13 mouse cellular contexts compared by ENCODE assay signal in genomic region chr2:167798969-167799513, GRCm38 (mm10).
A peak's percentile ranks its signal among the peaks of the same experiment; 100 is the strongest.
DNase-seq lines count a peak whose midpoint lies in the region; ATAC-seq lines count a peak whose summit lies in the region.
"Had no signal": no experiment of that assay in that cellular context is flagged by ENCODE, and none has a peak within 500 bp of the region (broad histone marks: within the 10 kb centered on the region; RNA-seq: fewer than 3 reads in every experiment).

No protein-coding gene starts in this region.

- no peak overlapping the region for H3K4me3 ChIP-seq in intestine, embryonic 14.5 days (ENCODE audit: low read depth, low read length)
- no peak overlapping the region for H3K4me3 ChIP-seq in limb, embryonic 10.5 days
- H3K4me3 ChIP-seq in stomach, embryonic 14.5 days (ENCODE audit: low read depth, low read length) = no peak overlapping the region
- H3K4me3 ChIP-seq: layer of hippocampus, adult 2 months; liver, embryonic 15.5 days; myocyte had no signal

- WGBS in intestine, embryonic 14.5 days = 83% methylated on average over 9 of the region's 9 CpGs
- WGBS in limb, embryonic 10.5 days = 89% methylated on average over 9 of the region's 9 CpGs
- WGBS in stomach, embryonic 14.5 days = 85% methylated on average over 9 of the region's 9 CpGs

- H3K27me3 ChIP-seq in intestine, embryonic 14.5 days (replicated peaks; ENCODE audit: control insufficient read depth, insufficient read depth, low read length) = no peaks in the 10 kb centered on the region
- no peaks in the 10 kb centered on the region for H3K27me3 ChIP-seq in limb, embryonic 10.5 days (ENCODE audit: low read depth, poor library complexity, severe bottlenecking)
- H3K27me3 ChIP-seq in stomach, embryonic 14.5 days (ENCODE audit: control insufficient read depth, insufficient read depth, low read length) = no peaks in the 10 kb centered on the region
- H3K27me3 ChIP-seq: liver, embryonic 15.5 days had no signal

- H3K4me1 ChIP-seq in intestine, embryonic 14.5 days (replicated peaks; ENCODE audit: control insufficient read depth, insufficient read depth, low read length) = peaks cover 16% of the 10 kb centered on the region
- peaks cover 22% of the 10 kb centered on the region for H3K4me1 ChIP-seq in limb, embryonic 10.5 days
- peaks cover 22% of the 10 kb centered on the region for H3K4me1 ChIP-seq in stomach, embryonic 14.5 days (ENCODE audit: control insufficient read depth, insufficient read depth, low read length)

- H3K9ac ChIP-seq in intestine, embryonic 14.5 days (ENCODE audit: low read length) = no peak overlapping the region
- no peak overlapping the region for H3K9ac ChIP-seq in stomach, embryonic 14.5 days (replicated peaks; ENCODE audit: low read depth, low read length)
- H3K9ac ChIP-seq: hindbrain, embryonic 14.5 days; liver, embryonic 15.5 days had no signal

- ATAC-seq in intestine, embryonic 14.5 days (replicated peaks; ENCODE audit: low FRiP score, low TSS enrichment, low read depth) = no peak
- ATAC-seq in stomach, embryonic 14.5 days (ENCODE audit: insufficient number of reproducible peaks, insufficient read depth, low FRiP score, low read depth) = no peak

- no peak overlapping the region for H3K4me2 ChIP-seq in intestine, embryonic 14.5 days (ENCODE audit: low read length)
- no peak overlapping the region for H3K4me2 ChIP-seq in stomach, embryonic 14.5 days (replicated peaks; ENCODE audit: low read depth, low read length)
- H3K4me2 ChIP-seq: hindbrain, embryonic 14.5 days; liver, embryonic 15.5 days had no signal

- 0 out of 2 replicates have a peak overlapping the region, but pooled peaks have one; percentile 5 for H3K27ac ChIP-seq in intestine, embryonic 14.5 days (ENCODE audit: low read depth)
- peak overlapping the region; percentile 25; the same call in 1 of the 2 replicates for H3K27ac ChIP-seq in limb, embryonic 10.5 days
- peak overlapping the region; percentile 22; the same call in 1 of the 2 replicates for H3K27ac ChIP-seq in stomach, embryonic 14.5 days (ENCODE audit: low read length)
- H3K27ac ChIP-seq: hindbrain, embryonic 14.5 days had no signal

- no peaks in the 10 kb centered on the region for H3K36me3 ChIP-seq in intestine, embryonic 14.5 days (ENCODE audit: control insufficient read depth, insufficient read depth, low read length)
- H3K36me3 ChIP-seq in limb, embryonic 10.5 days = no peaks in the 10 kb centered on the region
- H3K36me3 ChIP-seq in stomach, embryonic 14.5 days (ENCODE audit: control insufficient read depth, insufficient read depth, low read length) = no peaks in the 10 kb centered on the region
- H3K36me3 ChIP-seq: liver, embryonic 15.5 days had no signal

- peak; percentile 42 to 56 for DNase-seq in kidney, adult 8-10 months
- no peak for DNase-seq in kidney, adult 9 months
- no peak for DNase-seq in intestine, embryonic 14.5 days (ENCODE audit: low spot score)
- no peak for DNase-seq in limb, embryonic 10.5 days (ENCODE audit: low spot score)
- DNase-seq in left cerebral cortex, adult 8-10 months (ENCODE audit: low spot score in 2 of 2) = no peak
- no peak for DNase-seq in layer of hippocampus, adult 18-20 months (ENCODE audit: low spot score in 2 of 2)
- DNase-seq: cerebellum, adult 2 months; gastrocnemius, postnatal 10 days had no signal

- no peaks in the 10 kb centered on the region for H3K9me3 ChIP-seq in intestine, embryonic 14.5 days (ENCODE audit: control insufficient read depth, low read length)
- H3K9me3 ChIP-seq in limb, embryonic 10.5 days (replicated peaks) = no peaks in the 10 kb centered on the region
- H3K9me3 ChIP-seq in stomach, embryonic 14.5 days (ENCODE audit: control insufficient read depth, low read depth, low read length) = no peaks in the 10 kb centered on the region
- H3K9me3 ChIP-seq: liver, embryonic 15.5 days had no signal

Comparison
In these comparisons a context has a peak if more than half of its experiments do, and no peak if none do; other contexts are left out.
1. DNase-seq: peak in kidney, adult 8-10 months (2 of 2); none in kidney, adult 9 months (single experiment), intestine, embryonic 14.5 days (single experiment), limb, embryonic 10.5 days (single experiment), left cerebral cortex, adult 8-10 months (0 of 2) and layer of hippocampus, adult 18-20 months (0 of 2).
2. Peak in every context shown above with its lines, with median percentiles within 50 percentile points of each other: H3K27ac ChIP-seq.